Mouse (Mus musculus) layer of hippocampus, adult 9-10 months (tissue): Measurements from ENCODE around the gene AC161166.1.
"Not testable (repeated sequence)": the region's sequence is repeated elsewhere in the genome, so short reads cannot be mapped to it uniquely, and the experiment has no call there.

Experiments used
- DNase-seq: peaks from one replicate; pipeline ENCODE4 v3.0.0; 2022; ENCODE audit warnings: low spot score

AC161166.1 gene

GRCm38 (mm10) chr7:24525686-24526420, 13.6 kb upstream of the AC161166.1 start:
- no peak for DNase-seq

GRCm38 (mm10) chr7:24524978-24525377, 12.7 kb upstream of the AC161166.1 start:
- DNase-seq: no peak

DNA sequence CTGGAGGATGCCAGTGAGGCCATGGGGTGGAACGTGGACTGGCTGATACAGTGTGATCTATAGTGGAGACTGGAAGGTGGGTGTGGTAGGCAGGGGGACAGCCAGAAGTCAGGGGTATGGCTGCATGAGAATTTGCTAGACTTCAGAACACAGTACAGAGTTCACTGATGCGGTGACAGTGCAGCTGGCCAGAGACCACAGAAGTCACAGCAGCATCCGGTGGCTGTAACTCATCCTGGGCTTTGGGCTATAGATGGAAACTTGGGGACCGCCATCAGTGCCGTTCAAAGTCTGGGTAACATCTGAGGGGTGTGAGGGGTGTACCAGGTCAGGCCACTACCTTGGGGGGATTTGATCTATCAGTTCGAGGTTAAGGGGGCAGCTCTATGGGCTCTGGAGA, 11.5 kb upstream of the AC161166.1 start:
- no peak for DNase-seq

GRCm38 (mm10) chr7:24522805-24523204, 10.6 kb upstream of the AC161166.1 start:
- no peak for DNase-seq

- DNase-seq: not testable (repeated sequence)
Observed at GRCm38 (mm10) chr7:24520054-24520453, 7.8 kb upstream of the AC161166.1 start.

GRCm38 (mm10) chr7:24519130-24519529, 6.9 kb upstream of the AC161166.1 start:
- no peak for DNase-seq

DNA sequence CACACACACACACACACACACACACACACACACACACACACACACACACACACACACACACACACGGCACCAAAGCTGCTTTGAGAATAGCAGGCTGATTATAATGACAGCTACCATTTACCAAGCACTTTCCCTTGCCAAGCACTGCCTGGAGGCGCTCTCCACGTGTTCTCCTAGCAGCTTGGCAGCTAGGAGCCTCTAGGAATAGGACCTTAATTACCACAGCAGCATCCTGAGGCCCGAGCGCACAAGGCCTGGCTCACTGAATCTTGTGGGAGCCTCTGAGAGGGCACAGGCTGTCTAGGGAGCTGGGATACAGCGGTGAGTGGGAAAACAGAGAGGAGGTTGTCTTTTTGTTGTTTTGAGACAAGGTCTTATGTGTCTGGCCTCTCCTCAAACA, 5.4 kb upstream of the AC161166.1 start:
- no peak for DNase-seq

DNA sequence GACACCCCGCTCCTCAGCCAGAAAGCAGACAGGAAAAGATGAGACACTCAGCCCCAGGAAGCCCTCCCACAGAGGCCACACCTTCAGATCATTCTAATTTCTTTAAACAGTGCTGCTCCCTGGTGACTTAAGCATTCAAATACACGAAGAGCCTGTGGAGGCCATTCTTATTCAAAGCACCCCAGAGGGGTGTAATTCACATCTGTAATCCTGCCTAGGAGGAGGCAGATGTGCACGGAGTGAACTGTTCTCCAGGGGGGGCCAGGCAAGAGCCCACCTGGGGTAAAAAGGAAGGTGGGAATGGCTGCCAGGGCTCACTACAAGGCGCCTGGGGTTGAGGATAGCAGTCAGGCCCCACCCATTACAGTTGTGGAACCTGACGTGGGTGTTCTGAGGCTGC, 4.8 kb upstream of the AC161166.1 start:
- DNase-seq: no peak

- DNase-seq: not testable (repeated sequence)
Observed at GRCm38 (mm10) chr7:24516319-24516718, 4.1 kb upstream of the AC161166.1 start.

DNA sequence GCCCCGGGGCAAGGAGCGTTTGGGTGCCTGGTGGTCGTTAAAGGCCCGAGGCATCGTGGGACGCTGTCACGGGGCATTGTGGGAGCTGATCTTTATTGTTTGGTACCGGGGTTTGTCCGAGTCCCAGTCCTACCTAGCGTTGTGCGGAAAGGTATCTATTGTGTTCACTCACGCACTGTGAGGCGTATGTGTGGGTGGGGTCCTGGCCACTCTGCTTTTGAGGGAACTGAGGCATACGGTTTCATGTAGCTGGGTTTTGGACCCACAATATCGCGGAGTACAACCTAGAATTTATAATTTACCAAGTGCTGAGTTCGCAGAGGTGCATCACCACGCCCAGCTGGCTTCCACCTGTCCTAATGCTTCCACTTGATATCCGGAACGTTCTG, 4.5 kb downstream of the AC161166.1 start:
- no peak for DNase-seq

DNA sequence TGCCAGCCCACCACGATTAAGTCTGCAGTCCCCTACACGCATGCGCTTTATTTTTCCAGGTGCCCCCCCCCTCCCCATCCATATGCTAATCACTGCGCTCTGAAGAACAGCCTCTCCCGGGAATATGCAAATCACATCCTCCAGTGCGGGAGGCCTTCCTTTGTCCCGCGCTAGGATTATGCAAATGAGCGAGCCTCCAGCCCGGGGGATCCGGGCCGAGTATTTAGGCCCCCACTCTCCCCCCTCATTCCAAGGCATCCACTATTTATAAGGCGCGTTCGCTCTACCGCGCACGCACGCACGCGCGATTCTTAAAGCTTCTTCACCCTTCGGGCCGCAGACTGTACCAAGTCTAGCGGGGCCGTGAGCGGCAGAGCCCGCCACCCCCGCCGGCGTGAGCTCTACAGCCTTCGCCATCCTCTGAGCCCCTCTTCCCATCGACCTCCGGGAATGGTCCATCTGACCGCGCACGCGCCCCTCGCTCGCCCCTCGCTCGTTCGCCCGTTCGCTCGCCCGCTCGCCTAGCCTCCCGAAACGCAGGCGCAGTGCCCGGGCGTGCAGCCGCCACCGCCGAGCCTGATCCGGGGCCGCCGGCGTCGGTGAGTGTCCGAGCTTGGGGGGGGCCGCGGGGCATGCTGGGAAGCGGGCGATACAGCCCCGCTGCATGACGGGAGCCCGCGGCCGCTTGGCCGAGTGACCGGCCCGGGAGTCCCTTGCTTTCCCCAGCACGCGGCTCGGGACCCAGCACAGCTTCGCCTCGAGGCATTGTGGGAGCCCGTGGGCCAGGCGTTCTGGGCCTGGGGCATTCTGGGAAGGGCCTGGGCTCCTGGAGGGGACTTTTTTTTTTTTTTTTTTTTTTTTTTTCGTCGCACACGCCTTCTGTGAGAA, 5.2 kb downstream of the AC161166.1 start, which contains the start of gene Zfp428:
Zfp428 (plus strand) TSS at position 169 of the 888 bp plus-strand sequence.
- DNase-seq: no peak

GRCm38 (mm10) chr7:24506476-24506837, 5.8 kb downstream of the AC161166.1 start:
- no peak for DNase-seq

- DNase-seq: no peak
Observed at GRCm38 (mm10) chr7:24506065-24506459, 6.2 kb downstream of the AC161166.1 start.

DNA sequence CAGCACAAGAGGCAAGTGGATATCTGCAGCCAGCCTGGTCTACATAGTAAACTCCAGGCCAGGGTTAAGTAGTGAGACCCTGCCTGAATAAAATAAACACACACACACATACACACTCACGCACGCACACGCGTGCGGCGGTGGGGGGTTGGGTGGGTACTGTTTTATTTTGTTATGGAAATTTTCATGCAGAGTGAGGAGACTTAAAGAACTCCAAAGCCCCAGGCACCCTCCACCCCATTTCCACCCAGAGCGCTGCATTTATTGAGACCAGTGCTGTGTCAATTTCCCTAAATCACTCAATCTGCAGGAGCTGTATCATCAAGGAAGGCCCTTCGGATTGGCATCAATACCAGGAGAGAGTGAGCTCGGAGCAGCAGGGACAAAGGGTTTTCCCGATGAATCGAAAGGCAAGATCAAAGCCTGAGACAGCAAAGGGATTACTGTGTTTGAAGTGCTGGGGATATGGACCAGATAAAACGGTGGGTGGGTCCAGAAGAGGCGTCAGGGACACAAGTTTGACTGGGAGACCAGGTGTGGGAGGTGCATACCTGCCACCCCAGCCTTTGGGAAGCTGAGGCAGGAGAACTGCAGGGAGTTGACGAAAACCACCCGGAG, 6.7 kb downstream of the AC161166.1 start:
- DNase-seq: no peak

DNA sequence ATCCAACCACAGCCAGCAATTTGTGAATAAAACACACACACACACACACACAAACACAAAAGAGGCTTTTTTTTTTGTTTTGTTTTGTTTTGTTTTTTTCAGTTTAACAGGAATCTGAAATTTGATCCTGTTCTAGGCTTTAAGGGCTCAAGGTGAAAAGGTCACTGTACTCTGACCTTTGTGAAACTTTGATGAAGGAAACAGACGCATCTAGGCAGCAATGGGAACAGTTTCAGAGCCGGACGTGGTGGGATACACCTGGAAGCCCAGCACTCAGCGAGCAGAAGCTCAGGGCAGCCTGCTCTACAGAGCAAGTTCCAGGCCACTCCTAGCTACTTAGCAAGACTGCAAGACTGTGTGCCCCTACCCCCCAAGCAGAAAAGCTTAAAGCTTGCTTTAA, 7.4 kb downstream of the AC161166.1 start:
- DNase-seq: no peak

GRCm38 (mm10) chr7:24504004-24504403, 8.3 kb downstream of the AC161166.1 start:
- DNase-seq: no peak

DNA sequence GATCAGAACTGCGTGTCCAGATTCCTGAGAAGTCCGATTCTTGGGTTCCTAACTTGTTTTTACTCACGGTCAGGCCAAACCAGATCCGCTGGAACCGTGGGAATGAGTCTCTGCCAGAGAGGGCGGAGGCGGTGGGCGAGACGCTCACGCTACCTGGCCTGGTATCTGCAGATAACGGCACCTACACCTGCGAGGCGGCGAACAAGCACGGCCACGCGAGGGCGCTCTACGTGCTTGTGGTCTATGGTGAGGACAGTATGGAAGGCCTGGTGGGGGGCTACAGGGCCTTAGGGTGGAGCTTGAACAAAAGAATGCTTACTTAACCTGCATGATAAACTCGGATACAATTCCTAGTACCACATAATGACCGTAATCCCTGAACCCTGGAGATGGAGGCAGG, 10.8 kb downstream of the AC161166.1 start:
- DNase-seq: no peak

- DNase-seq: no peak
Observed at GRCm38 (mm10) chr7:24500929-24501328, 11.3 kb downstream of the AC161166.1 start.

DNA sequence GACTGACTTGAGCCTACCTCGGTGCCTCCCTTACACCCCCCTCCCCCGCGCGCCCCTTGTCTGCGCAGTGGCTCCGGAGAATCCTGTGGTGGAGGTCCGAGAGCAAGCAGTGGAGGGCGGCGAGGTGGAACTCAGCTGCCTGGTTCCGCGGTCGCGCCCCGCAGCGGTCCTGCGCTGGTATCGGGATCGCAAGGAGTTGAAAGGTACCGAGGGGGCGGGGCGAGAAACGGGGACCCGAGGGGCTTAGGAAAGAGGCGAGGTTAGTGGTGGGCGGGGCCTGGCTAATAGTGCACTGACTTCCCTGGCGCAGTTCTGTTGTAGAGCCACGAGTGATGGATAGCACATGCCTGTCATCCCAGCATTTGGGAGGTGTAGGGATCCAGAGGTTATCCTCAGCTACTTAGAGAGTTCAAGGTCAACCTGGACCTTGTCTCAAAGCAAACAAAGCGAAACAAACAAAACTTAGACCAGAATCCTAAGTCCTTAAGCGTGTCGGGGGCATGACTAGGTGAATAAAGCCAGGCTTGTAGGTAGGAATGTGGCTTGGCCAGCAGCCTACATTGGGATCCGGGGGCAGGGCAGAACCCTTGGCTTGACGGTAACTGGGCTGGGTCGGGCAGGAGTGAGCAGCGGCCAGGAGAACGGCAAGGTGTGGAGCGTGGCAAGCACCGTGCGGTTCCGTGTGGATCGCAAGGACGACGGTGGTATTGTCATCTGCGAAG, 12.2 kb downstream of the AC161166.1 start:
- DNase-seq: no peak

GRCm38 (mm10) chr7:24488303-24488702, 24.0 kb downstream of the AC161166.1 start:
- no peak for DNase-seq

GRCm38 (mm10) chr7:24487403-24487802, 24.9 kb downstream of the AC161166.1 start:
- DNase-seq: no peak

GRCm38 (mm10) chr7:24486654-24487130, 25.6 kb downstream of the AC161166.1 start:
- DNase-seq: no peak
